Mouse (Mus musculus) myocyte (in vitro differentiated cells): ENCODE measurements around the gene Cdca7l. TPM values are rescaled to one million over a fixed set of nuclear protein-coding genes. Genes with fewer than 3 reads are reported as not detected.

ENCODE experiments used
- H3K27me3 ChIP-seq: one replicate; pipeline ENCODE4 v1.6.1; 2011; ENCODE audit not compliant: control insufficient read depth, insufficient read depth, insufficient read length
- H3K36me3 ChIP-seq: one replicate; pipeline ENCODE4 v1.6.1; 2011; ENCODE audit not compliant: control insufficient read depth, insufficient read depth
- H3K4me2 ChIP-seq: one replicate; pipeline ENCODE4 v1.6.1; 2011; ENCODE audit warnings: low read depth, control low read depth
- H3K4me3 ChIP-seq: one replicate; pipeline ENCODE4 v1.5.1; 2011; ENCODE audit warnings: mild to moderate bottlenecking, control low read depth, moderate library complexity
- H3K79me2 ChIP-seq: one replicate; pipeline ENCODE4 v1.6.1; 2011; ENCODE audit not compliant: control insufficient read depth, insufficient read depth
- H3ac ChIP-seq: one replicate; pipeline ENCODE4 v1.6.1; 2011; ENCODE audit not compliant: control insufficient read depth, insufficient read length
- CEBPB ChIP-seq: IDR thresholded peaks from 2 replicates; pipeline ENCODE4 v1.6.1; 2011; ENCODE audit warnings: mild to moderate bottlenecking, moderate library complexity; ENCODE audit not compliant: poor library complexity, insufficient read depth, severe bottlenecking
- E2F4 ChIP-seq: IDR thresholded peaks from one replicate; pipeline ENCODE4 v1.6.1; 2011; ENCODE audit warnings: mild to moderate bottlenecking, control low read depth, moderate library complexity; ENCODE audit not compliant: insufficient read depth
- MAX ChIP-seq: IDR thresholded peaks from one replicate; pipeline ENCODE4 v1.6.1; 2011; ENCODE audit warnings: low read depth, mild to moderate bottlenecking, control low read depth
- MYOD1 ChIP-seq, 3 experiments: IDR thresholded peaks; one replicate each; pipeline ENCODE4 v1.6.1; 2011; ENCODE audit warnings: control low read depth in 2 of 3, low read depth in 2 of 3, mild to moderate bottlenecking in 2 of 3, moderate library complexity in 1 of 3; ENCODE audit not compliant: insufficient read length in 2 of 3, control insufficient read depth in 1 of 3
- MYOG ChIP-seq, 3 experiments: IDR thresholded peaks; one replicate each; pipeline ENCODE4 v1.6.1; 2011; ENCODE audit warnings: control low read depth in 2 of 3, low read depth in 2 of 3, mild to moderate bottlenecking in 2 of 3; ENCODE audit not compliant: insufficient read length in 2 of 3, control insufficient read depth in 1 of 3, insufficient read depth in 1 of 3
- POLR2A ChIP-seq: IDR thresholded peaks from one replicate; pipeline ENCODE4 v1.6.1; 2011; ENCODE audit warnings: low read depth, mild to moderate bottlenecking, control low read depth, moderate library complexity; ENCODE audit not compliant: insufficient read length
- POLR2AphosphoS2 ChIP-seq: IDR thresholded peaks from one replicate; pipeline ENCODE4 v1.6.1; 2011; ENCODE audit warnings: low read depth, control low read depth; ENCODE audit not compliant: insufficient read length
- REST ChIP-seq: IDR thresholded peaks from one replicate; pipeline ENCODE4 v1.6.1; 2011; ENCODE audit warnings: mild to moderate bottlenecking, control low read depth, moderate library complexity; ENCODE audit not compliant: insufficient read depth, insufficient read length
- SRF ChIP-seq: IDR thresholded peaks from one replicate; pipeline ENCODE4 v1.6.1; 2011; ENCODE audit warnings: low read depth; ENCODE audit not compliant: control insufficient read depth, insufficient read length
- TCF12 ChIP-seq: IDR thresholded peaks from one replicate; pipeline ENCODE4 v1.6.1; 2011; ENCODE audit warnings: mild to moderate bottlenecking, control low read depth; ENCODE audit not compliant: poor library complexity, insufficient read depth, severe bottlenecking
- TCF3 ChIP-seq: IDR thresholded peaks from one replicate; pipeline ENCODE4 v1.6.1; 2011; ENCODE audit warnings: low read depth, control low read depth; ENCODE audit not compliant: insufficient read length
- USF1 ChIP-seq: IDR thresholded peaks from one replicate; pipeline ENCODE4 v1.6.1; 2011; ENCODE audit warnings: low read depth, mild to moderate bottlenecking, control low read depth, moderate library complexity
- polyA plus RNA-seq: library from polyadenylated mRNA; unstranded; fragments of >200 nt; fragmentation: generic; extraction: Trizol; gene quantifications from one replicate; pipeline ENCODE4 v1.2.1, GENCODE M21; 2012; ENCODE audit warnings: missing spikeins

Gene Cdca7l
- polyA plus RNA-seq, 1 experiment = 8.3 TPM

DNA sequence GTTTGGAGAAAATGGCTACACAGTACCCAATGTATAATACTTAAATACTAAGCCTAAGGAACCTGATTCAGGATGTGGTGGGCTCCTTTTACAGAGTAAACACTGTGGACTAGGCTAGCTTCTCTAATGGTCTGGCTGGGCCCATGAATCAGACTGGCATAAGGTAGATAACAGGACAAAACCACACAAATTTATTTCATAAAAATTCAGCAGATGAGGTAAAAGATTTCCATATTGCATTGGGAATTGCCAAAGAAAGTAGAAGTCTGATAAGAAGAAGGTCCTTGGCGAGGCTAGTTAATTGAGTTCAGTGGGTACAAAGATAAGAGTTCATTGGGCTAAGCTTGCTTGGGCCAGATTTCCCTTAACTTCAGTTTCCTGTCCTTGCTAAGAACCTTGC lies 36.6 kb downstream of the Cdca7l start:
- no peak overlapping the region for H3K4me2 ChIP-seq
- H3ac ChIP-seq = no peak overlapping the region
- no peaks in the 10 kb centered on the region for H3K36me3 ChIP-seq
- H3K27me3 ChIP-seq = no peaks in the 10 kb centered on the region
- H3K79me2 ChIP-seq = no peaks in the 10 kb centered on the region
- TF ChIP-seq E2F4 = no peak
- no peak for TF ChIP-seq TCF12
- TF ChIP-seq REST = no peak
- TF ChIP-seq USF1 = no peak
- no peak for TF ChIP-seq MYOD1 (IDR thresholded peaks at IDR 0.05; ENCODE audit: control insufficient read depth in 1 of 3, insufficient read length in 2 of 3, low read depth in 2 of 3)
- TF ChIP-seq MAX = no peak
- TF ChIP-seq SRF = no peak
- TF ChIP-seq CEBPB = no peak
- no peak overlapping the region for H3K4me3 ChIP-seq

DNA sequence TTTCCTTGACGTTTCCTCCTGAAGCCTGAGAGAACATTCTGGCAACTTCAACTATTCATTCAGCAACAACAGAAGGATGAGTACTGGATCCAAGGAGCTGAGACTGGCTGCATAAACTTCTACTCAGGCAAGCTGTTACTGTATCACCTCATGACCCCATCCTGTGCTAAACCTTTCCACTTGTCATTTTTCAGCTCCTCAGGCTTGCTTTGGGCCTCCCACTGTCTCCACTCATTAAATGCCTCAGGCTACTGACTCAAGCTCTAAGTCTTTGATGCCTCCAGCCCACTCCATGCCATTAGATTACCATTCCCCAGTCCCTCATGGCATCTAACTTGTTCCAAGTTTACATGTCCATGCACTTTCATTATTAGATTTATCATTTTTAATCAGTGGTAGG lies 38.6 kb downstream of the Cdca7l start:
- peak overlapping the region; percentile 84 for H3K4me2 ChIP-seq
- TF ChIP-seq MAX (no peak), TCF12 (no peak), POLR2A (no peak), MYOG (IDR thresholded peaks at IDR 0.05; ENCODE audit: control insufficient read depth in 1 of 3, insufficient read depth in 1 of 3, insufficient read length in 2 of 3, low read depth in 2 of 3) (no peak), USF1 (no peak), TCF3 (no peak), SRF (no peak)
- no peak overlapping the region for H3ac ChIP-seq
- no peaks in the 10 kb centered on the region for H3K27me3 ChIP-seq
- no peaks in the 10 kb centered on the region for H3K79me2 ChIP-seq
- H3K4me3 ChIP-seq = peak overlapping the region; percentile 33
- H3K36me3 ChIP-seq = no peaks in the 10 kb centered on the region

DNA sequence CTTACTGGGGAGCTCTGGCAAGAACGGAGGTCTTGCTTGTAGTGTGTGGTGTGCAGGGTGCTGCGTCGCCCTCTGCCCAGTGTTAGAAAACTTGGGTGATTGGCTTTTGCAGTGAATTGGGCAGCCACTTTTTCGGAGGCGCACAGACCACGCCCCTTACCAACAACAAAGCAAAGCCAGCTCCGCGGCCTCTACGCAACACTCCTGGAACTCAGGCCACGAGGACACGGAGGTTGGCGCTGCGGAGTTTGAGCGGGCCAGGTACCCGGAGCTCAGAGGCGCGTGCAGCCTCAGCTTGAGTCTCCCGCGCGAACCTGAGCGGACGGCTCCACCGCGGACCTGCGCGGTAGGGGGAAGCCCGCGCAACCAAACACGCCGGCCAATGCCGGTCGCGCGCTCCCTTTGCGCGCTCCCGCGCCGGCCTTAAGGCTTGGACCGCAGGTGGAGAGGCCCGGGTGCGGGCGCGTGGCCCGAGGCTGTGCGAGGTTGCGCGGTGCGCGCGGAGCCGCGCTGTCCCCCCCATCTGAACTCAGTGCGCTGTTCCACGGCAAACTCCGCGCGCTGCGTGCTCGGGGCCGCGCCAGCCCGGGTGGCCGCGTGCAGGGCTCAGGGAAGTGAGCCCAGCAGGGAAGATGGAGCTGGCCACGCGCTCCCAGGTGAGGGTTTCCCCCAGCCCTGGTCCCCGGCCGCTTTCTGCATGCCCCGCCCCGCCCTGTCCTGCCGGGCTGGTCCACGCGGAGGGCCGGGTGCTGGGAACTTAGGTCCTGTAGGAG lies 39.4 kb downstream of the Cdca7l start:
- peak overlapping the region; percentile 33 for H3K4me3 ChIP-seq
- TF ChIP-seq MAX (peak; percentile 6), POLR2A (peak; percentile 41), POLR2AphosphoS2 (no peak), CEBPB (no peak), TCF3 (no peak), REST (no peak), MYOG (IDR thresholded peaks at IDR 0.05; ENCODE audit: control insufficient read depth in 1 of 3, insufficient read depth in 1 of 3, insufficient read length in 2 of 3, low read depth in 2 of 3) (no peak), E2F4 (peak; percentile 78), SRF (no peak)
- no peaks in the 10 kb centered on the region for H3K27me3 ChIP-seq
- no peaks in the 10 kb centered on the region for H3K79me2 ChIP-seq
- H3K4me2 ChIP-seq = peak overlapping the region; percentile 84
- H3ac ChIP-seq = peak overlapping the region; percentile 25
- no peaks in the 10 kb centered on the region for H3K36me3 ChIP-seq

DNA sequence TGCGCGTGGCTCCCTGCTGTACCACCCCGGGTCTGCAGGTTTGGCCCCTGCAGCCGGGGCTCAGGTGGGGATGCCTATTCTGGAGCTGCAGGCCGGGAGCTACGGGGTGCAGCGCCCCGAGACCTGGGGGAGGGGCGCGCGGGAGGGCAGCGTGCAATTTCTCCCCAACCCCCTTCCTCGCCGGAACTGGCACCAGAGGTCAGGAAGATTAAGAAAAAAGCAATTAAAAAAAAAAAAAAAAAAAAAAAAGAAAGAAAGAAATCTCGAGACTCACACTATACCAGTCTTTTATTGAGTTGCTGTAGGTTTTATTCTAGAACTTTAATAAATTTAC lies 40.0 kb downstream of the Cdca7l start:
- Histone ChIP-seq H3ac (peak overlapping the region; percentile 25), H3K4me3 (peak overlapping the region; percentile 33), H3K4me2 (peak overlapping the region; percentile 84), H3K79me2 (no peaks in the 10 kb centered on the region), H3K36me3 (no peaks in the 10 kb centered on the region), H3K27me3 (no peaks in the 10 kb centered on the region)
- no peak for TF ChIP-seq TCF12

DNA sequence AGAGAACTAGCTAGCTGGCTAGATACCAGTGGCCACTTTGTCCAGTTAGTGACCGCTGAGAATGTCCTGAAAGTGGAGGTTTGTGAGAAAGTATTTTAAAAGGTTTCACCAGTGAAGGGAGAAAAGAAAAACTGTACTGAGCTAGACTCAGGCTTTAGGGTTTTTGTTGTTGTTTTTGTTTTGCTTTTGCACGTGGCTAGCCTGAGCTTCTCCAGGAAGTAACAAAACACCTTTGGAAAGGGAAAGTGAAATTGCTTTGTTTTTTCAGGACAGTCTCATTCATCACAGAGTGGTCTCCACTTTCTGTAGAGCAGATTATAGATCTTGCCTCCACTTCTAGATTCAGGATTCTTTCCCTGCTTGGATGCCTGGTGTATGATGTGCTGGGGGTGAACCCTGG lies 40.8 kb downstream of the Cdca7l start:
- H3K4me3 ChIP-seq = no peak overlapping the region
- H3K36me3 ChIP-seq = no peaks in the 10 kb centered on the region
- TF ChIP-seq POLR2A (no peak), USF1 (no peak), MYOG (IDR thresholded peaks at IDR 0.05; ENCODE audit: control insufficient read depth in 1 of 3, insufficient read depth in 1 of 3, insufficient read length in 2 of 3, low read depth in 2 of 3) (no peak), E2F4 (no peak), MYOD1 (IDR thresholded peaks at IDR 0.05; ENCODE audit: control insufficient read depth in 1 of 3, insufficient read length in 2 of 3, low read depth in 2 of 3) (no peak), TCF12 (no peak), SRF (no peak), MAX (no peak), CEBPB (no peak), TCF3 (no peak)
- peak overlapping the region; percentile 84 for H3K4me2 ChIP-seq
- no peak overlapping the region for H3ac ChIP-seq
- H3K27me3 ChIP-seq = no peaks in the 10 kb centered on the region
- H3K79me2 ChIP-seq = no peaks in the 10 kb centered on the region
